Mouse (Mus musculus) lung, postnatal 4 days (tissue): ENCODE measurements around the gene Gm21833.
"Not testable (repeated sequence)": the region's sequence is repeated elsewhere in the genome, so short reads cannot be mapped to it uniquely, and the experiment has no call there.

ENCODE experiments used
- DNase-seq, 2 experiments: peaks; one replicate each; pipeline ENCODE4 v3.0.0; 2021

Gm21833 gene

DNA sequence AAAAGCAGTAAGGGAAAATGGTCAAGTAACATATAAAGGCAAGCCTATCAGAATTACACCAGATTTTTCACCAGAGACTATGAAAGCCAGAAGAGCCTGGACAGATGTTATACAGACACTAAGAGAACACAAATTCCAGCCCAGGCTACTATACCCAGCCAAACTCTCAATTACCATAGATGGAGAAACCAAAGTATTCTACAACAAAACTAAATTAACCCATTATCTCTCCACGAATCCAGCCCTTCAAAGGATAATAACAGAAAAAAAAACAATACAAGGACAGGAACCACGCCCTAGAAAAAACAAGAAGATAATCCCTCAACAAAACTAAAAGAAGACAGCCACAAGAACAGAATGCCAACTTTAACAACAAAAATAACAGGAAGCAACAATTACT, at the start of gene Gm21833:
Gene Gm21833 (plus strand): TSS at position 301 of the 400 bp plus-strand sequence.
- not testable (repeated sequence) for DNase-seq

DNA sequence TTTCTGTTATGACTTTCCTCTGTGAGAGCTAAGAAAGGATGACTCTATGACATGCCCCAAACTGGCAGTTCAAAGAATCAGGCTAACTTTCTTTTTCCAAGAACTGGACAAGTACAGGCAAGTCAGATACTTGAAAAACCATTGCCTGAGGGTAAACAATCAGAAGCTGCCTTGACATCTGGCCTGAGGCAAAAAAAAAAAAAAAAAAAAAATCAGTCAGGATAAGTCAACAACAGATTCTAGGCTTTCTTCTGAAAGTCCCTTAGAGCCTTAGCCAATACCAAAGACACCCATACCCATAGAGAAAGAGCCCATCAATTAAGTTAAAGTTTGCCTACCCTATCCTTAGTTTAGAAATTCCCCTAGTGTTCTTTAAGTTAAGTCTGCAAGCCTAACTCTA, 38.7 kb upstream of the Gm21833 start:
- no peak for DNase-seq

GRCm38 (mm10) chr16:82796489-82796888, 31.7 kb upstream of the Gm21833 start:
- DNase-seq = no peak

DNA sequence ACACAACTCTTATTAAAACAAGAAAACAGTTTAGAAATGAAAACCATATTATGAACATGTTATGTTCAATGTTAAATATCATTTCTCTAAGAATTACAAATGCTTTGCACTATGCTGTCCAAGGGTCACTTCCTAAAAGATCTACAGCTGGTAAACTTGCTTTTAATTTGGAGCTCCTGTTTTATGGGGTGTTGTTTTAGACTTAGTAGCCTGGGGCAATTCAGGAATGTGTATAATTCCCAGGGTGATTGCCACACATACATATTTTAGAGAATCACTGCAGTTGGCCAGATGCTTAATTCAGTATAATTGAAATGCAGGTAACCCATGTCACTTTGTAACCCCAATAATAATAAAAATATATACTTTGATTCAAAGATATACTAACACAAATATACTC, 12.9 kb upstream of the Gm21833 start:
- no peak for DNase-seq

GRCm38 (mm10) chr16:82816615-82817014, 11.6 kb upstream of the Gm21833 start:
- DNase-seq = no peak

GRCm38 (mm10) chr16:82855752-82856151, 27.6 kb downstream of the Gm21833 start:
- DNase-seq = no peak

GRCm38 (mm10) chr16:82864590-82864989, 36.4 kb downstream of the Gm21833 start:
- DNase-seq = no peak
